Mouse (Mus musculus) brain, embryonic 14.5 days (tissue): ENCODE measurements around the gene Nufip2.

Source experiments
- CTCF ChIP-seq: fragments of 200-500 bp; IDR thresholded peaks from 2 replicates; pipeline ENCODE4 v1.5.1; 2012; ENCODE audit warnings: inconsistent platforms, mild to moderate bottlenecking, moderate library complexity, borderline replicate concordance; ENCODE audit not compliant: insufficient read depth, insufficient read length; ENCODE audit errors: extremely low read depth
- POLR2A ChIP-seq: fragments of 200-500 bp; IDR thresholded peaks from 2 replicates; pipeline ENCODE4 v1.6.1; 2012; ENCODE audit warnings: mild to moderate bottlenecking, inconsistent platforms, borderline replicate concordance; ENCODE audit not compliant: poor library complexity, insufficient read depth, insufficient read length, severe bottlenecking; ENCODE audit errors: extremely low read depth

GRCm38 (mm10) chr11:77645481-77645880, 40.5 kb upstream of the Nufip2 start:
- TF ChIP-seq POLR2A (no peak), CTCF (no peak)
